Mouse (Mus musculus) gastrocnemius, postnatal 36 days (tissue): ENCODE measurements at regions not wholly inside any gene's neighbourhood (a gene's known extent, or its start where the extent isn't known, plus 50 kb on each side); places are given as distances from the start of the nearest gene placed in this dataset.

Source experiments
- DNase-seq, 2 experiments: peaks; one replicate each; pipeline ENCODE4 v3.0.0; 2022
- intact Hi-C: fragments of 180-260 bp; cut with DNase I; formaldehyde crosslinking; loops from one replicate; pipeline ENCODE4 v1.15.1; 2025

- intact Hi-C loops, result no loop called here
- DNase-seq, result no peak
Measured at GRCm38 (mm10) chr4:125931321-125931720, 93.0 kb upstream of the Csf3r start.

GRCm38 (mm10) chr4:125932036-125932756, 92.2 kb upstream of the Csf3r start:
- DNase-seq, result no peak
- intact Hi-C loops, result no loop called here

GRCm38 (mm10) chr4:125936357-125936756, 88.0 kb upstream of the Csf3r start:
- no peak for DNase-seq
- intact Hi-C loops, result no loop called here

GRCm38 (mm10) chr4:125938186-125938585, 86.2 kb upstream of the Csf3r start:
- no peak for DNase-seq
- intact Hi-C loops, result no loop called here

GRCm38 (mm10) chr4:125941266-125941665, 83.1 kb upstream of the Csf3r start:
- DNase-seq, result no peak
- intact Hi-C loops, result no loop called here

- intact Hi-C loops, result no loop called here
- DNase-seq, result no peak
Measured at GRCm38 (mm10) chr4:125941916-125942315, 82.4 kb upstream of the Csf3r start.

GRCm38 (mm10) chr4:125945062-125945461, 79.3 kb upstream of the Csf3r start:
- no peak for DNase-seq
- intact Hi-C loops, result no loop called here

GRCm38 (mm10) chr4:125959426-125959825, 64.9 kb upstream of the Csf3r start:
- DNase-seq, result no peak
- intact Hi-C loops, result no loop called here

- no peak for DNase-seq
- intact Hi-C loops, result loop anchor here (5.0 kb wide), 1 partner anchor 798 kb away; no protein-coding TSS in a partner anchor
Measured at GRCm38 (mm10) chr4:125960704-125961279, 63.6 kb upstream of the Csf3r start.

- peak; percentile 45 to 47 for DNase-seq
Measured at GRCm38 (mm10) chr4:125962677-125963076, 61.7 kb upstream of the Csf3r start.

More at GRCm38 (mm10) chr4:125962677-125963076, 61.7 kb upstream of the Csf3r start:
- intact Hi-C loops, result loop anchor here (5.0 kb wide), 1 partner anchor 800 kb away; no protein-coding TSS in a partner anchor
